Mouse (Mus musculus): ENCODE measurements around the gene Wnt9a. TPM values are rescaled to one million over a fixed set of nuclear protein-coding genes. Genes with fewer than 3 reads are reported as not detected.

Wnt9a gene
- total and polyA plus RNA-seq, 2 experiments from 2014 or later, result 2.8 to 4.0 TPM

- DNase-seq (ENCODE audit: low spot score) (no peak), ATAC-seq (ENCODE audit: insufficient read depth, low read depth) (no peak)
- Histone ChIP-seq H3K9ac (replicated peaks; ENCODE audit: low read depth, low read length) (no peak overlapping the region), H3K9me3 (replicated peaks; ENCODE audit: control insufficient read depth, low read length) (no peaks in the 10 kb centered on the region), H3K27me3 (ENCODE audit: control insufficient read depth, insufficient read depth, low read length) (peaks cover 75% of the 10 kb centered on the region), H3K27ac (ENCODE audit: low read depth) (no peak overlapping the region), H3K4me3 (ENCODE audit: low read depth, low read length) (no peak overlapping the region), H3K36me3 (replicated peaks; ENCODE audit: control insufficient read depth, insufficient read depth, low read length) (no peaks in the 10 kb centered on the region), H3K4me2 (ENCODE audit: low read depth, low read length) (no peak overlapping the region), H3K4me1 (ENCODE audit: control insufficient read depth, insufficient read depth) (0 out of 2 replicates have a peak, but pooled peaks cover 10% of the 10 kb centered on the region)
- 50% methylated on average over 5 of the region's 5 CpGs for WGBS
- TF ChIP-seq CTCF (IDR thresholded peaks at IDR 0.05; ENCODE audit: low read depth) (no peak), EP300 (IDR thresholded peaks at IDR 0.05; ENCODE audit: low read depth) (no peak)
Observed at GRCm38 (mm10) chr11:59282111-59282510, 24.6 kb upstream of the Wnt9a start.

GRCm38 (mm10) chr11:59282933-59283332 lies 23.8 kb upstream of the Wnt9a start:
- Histone ChIP-seq H3K36me3 (replicated peaks; ENCODE audit: control insufficient read depth, insufficient read depth, low read length) (no peaks in the 10 kb centered on the region), H3K9me3 (replicated peaks; ENCODE audit: control insufficient read depth, low read length) (no peaks in the 10 kb centered on the region), H3K27ac (ENCODE audit: low read depth) (no peak overlapping the region), H3K4me3 (ENCODE audit: low read depth, low read length) (no peak overlapping the region), H3K4me2 (ENCODE audit: low read depth, low read length) (peak overlapping the region; percentile 23; the same call in 1 of the 2 replicates), H3K9ac (replicated peaks; ENCODE audit: low read depth, low read length) (no peak overlapping the region), H3K4me1 (ENCODE audit: control insufficient read depth, insufficient read depth) (0 out of 2 replicates have a peak, but pooled peaks cover 10% of the 10 kb centered on the region), H3K27me3 (ENCODE audit: control insufficient read depth, insufficient read depth, low read length) (peaks cover 78% of the 10 kb centered on the region)
- WGBS, result 26% methylated on average over 10 of the region's 10 CpGs
- ATAC-seq (ENCODE audit: insufficient read depth, low read depth) (peak; percentile 88), DNase-seq (ENCODE audit: low spot score) (peak; percentile 88)
- no peak for TF ChIP-seq CTCF (IDR thresholded peaks at IDR 0.05; ENCODE audit: low read depth)
- no peak for TF ChIP-seq EP300 (IDR thresholded peaks at IDR 0.05; ENCODE audit: low read depth)

- H3K4me3 ChIP-seq (ENCODE audit: low read depth, low read length), result no peak overlapping the region
- 0 out of 2 replicates have a peak, but pooled peaks cover 10% of the 10 kb centered on the region for H3K4me1 ChIP-seq (ENCODE audit: control insufficient read depth, insufficient read depth)
- no peak for ATAC-seq (ENCODE audit: insufficient read depth, low read depth)
- H3K9me3 ChIP-seq (replicated peaks; ENCODE audit: control insufficient read depth, low read length), result no peaks in the 10 kb centered on the region
- no peak for TF ChIP-seq CTCF (IDR thresholded peaks at IDR 0.05; ENCODE audit: low read depth)
- TF ChIP-seq EP300 (IDR thresholded peaks at IDR 0.05; ENCODE audit: low read depth), result no peak
- H3K36me3 ChIP-seq (replicated peaks; ENCODE audit: control insufficient read depth, insufficient read depth, low read length), result no peaks in the 10 kb centered on the region
- peaks cover 84% of the 10 kb centered on the region for H3K27me3 ChIP-seq (ENCODE audit: control insufficient read depth, insufficient read depth, low read length)
- no peak for DNase-seq (ENCODE audit: low spot score)
- no peak overlapping the region for H3K27ac ChIP-seq (ENCODE audit: low read depth)
- WGBS, result 11% methylated on average over 14 of the region's 14 CpGs
- no peak overlapping the region for H3K9ac ChIP-seq (replicated peaks; ENCODE audit: low read depth, low read length)
- no peak overlapping the region for H3K4me2 ChIP-seq (ENCODE audit: low read depth, low read length)
Observed at GRCm38 (mm10) chr11:59284146-59284545, 22.6 kb upstream of the Wnt9a start.

GRCm38 (mm10) chr11:59289706-59290105 lies 17.0 kb upstream of the Wnt9a start:
- TF ChIP-seq CTCF (IDR thresholded peaks at IDR 0.05; ENCODE audit: low read depth), result no peak
- H3K4me1 ChIP-seq (ENCODE audit: control insufficient read depth, insufficient read depth), result no peaks in the 10 kb centered on the region
- no peak overlapping the region for H3K4me2 ChIP-seq (ENCODE audit: low read depth, low read length)
- no peak overlapping the region for H3K9ac ChIP-seq (replicated peaks; ENCODE audit: low read depth, low read length)
- DNase-seq (ENCODE audit: low spot score), result no peak
- peaks cover 90% of the 10 kb centered on the region for H3K27me3 ChIP-seq (ENCODE audit: control insufficient read depth, insufficient read depth, low read length)
- H3K36me3 ChIP-seq (replicated peaks; ENCODE audit: control insufficient read depth, insufficient read depth, low read length), result no peaks in the 10 kb centered on the region
- H3K27ac ChIP-seq (ENCODE audit: low read depth), result no peak overlapping the region
- 1% methylated on average over 25 of the region's 25 CpGs for WGBS
- no peak overlapping the region for H3K4me3 ChIP-seq (ENCODE audit: low read depth, low read length)
- ATAC-seq (ENCODE audit: insufficient read depth, low read depth), result no peak
- H3K9me3 ChIP-seq (replicated peaks; ENCODE audit: control insufficient read depth, low read length), result no peaks in the 10 kb centered on the region

- no peak for ATAC-seq (ENCODE audit: insufficient read depth, low read depth)
- peaks cover 82% of the 10 kb centered on the region for H3K27me3 ChIP-seq (ENCODE audit: control insufficient read depth, insufficient read depth, low read length)
- TF ChIP-seq EP300 (IDR thresholded peaks at IDR 0.05; ENCODE audit: low read depth) (no peak), CTCF (IDR thresholded peaks at IDR 0.05; ENCODE audit: low read depth) (no peak)
Observed at GRCm38 (mm10) chr11:59290702-59291303, 15.9 kb upstream of the Wnt9a start, which contains the start of gene Wnt3a. Gene Wnt3a (minus strand): TSS chr11:59290752.

GRCm38 (mm10) chr11:59293616-59294015 lies 13.1 kb upstream of the Wnt9a start:
- Histone ChIP-seq H3K4me2 (ENCODE audit: low read depth, low read length) (no peak overlapping the region), H3K4me1 (ENCODE audit: control insufficient read depth, insufficient read depth) (no peaks in the 10 kb centered on the region), H3K9me3 (replicated peaks; ENCODE audit: control insufficient read depth, low read length) (no peaks in the 10 kb centered on the region), H3K9ac (replicated peaks; ENCODE audit: low read depth, low read length) (no peak overlapping the region), H3K27me3 (ENCODE audit: control insufficient read depth, insufficient read depth, low read length) (peaks cover 82% of the 10 kb centered on the region), H3K36me3 (replicated peaks; ENCODE audit: control insufficient read depth, insufficient read depth, low read length) (no peaks in the 10 kb centered on the region), H3K4me3 (ENCODE audit: low read depth, low read length) (no peak overlapping the region), H3K27ac (ENCODE audit: low read depth) (no peak overlapping the region)
- 22% methylated on average over 7 of the region's 7 CpGs for WGBS
- TF ChIP-seq CTCF (IDR thresholded peaks at IDR 0.05; ENCODE audit: low read depth), result peak; percentile 66
- TF ChIP-seq EP300 (IDR thresholded peaks at IDR 0.05; ENCODE audit: low read depth), result no peak
- no peak for ATAC-seq (ENCODE audit: insufficient read depth, low read depth)
- peak; percentile 37 for DNase-seq (ENCODE audit: low spot score)

More at GRCm38 (mm10) chr11:59290702-59291303, 15.9 kb upstream of the Wnt9a start, which contains the start of gene Wnt3a:
- no peak within 1 kb of the TSS for H3K9ac ChIP-seq (replicated peaks; ENCODE audit: low read depth, low read length)
- WGBS, result under 1% methylated on average over 41 of the region's 60 CpGs
- DNase-seq (ENCODE audit: low spot score), result no peak
- no peak within 1 kb of the TSS for H3K27ac ChIP-seq (ENCODE audit: low read depth)
- H3K4me1 ChIP-seq (ENCODE audit: control insufficient read depth, insufficient read depth), result no peaks in the 10 kb centered on the region
- H3K9me3 ChIP-seq (replicated peaks; ENCODE audit: control insufficient read depth, low read length), result no peaks in the 10 kb centered on the region
- peak within 1 kb of the TSS; percentile 28; the same call in 1 of the 2 replicates for H3K4me2 ChIP-seq (ENCODE audit: low read depth, low read length)
- peak within 1 kb of the TSS; percentile 30; the same call in 1 of the 2 replicates for H3K4me3 ChIP-seq (ENCODE audit: low read depth, low read length)
- no peaks in the 10 kb centered on the region for H3K36me3 ChIP-seq (replicated peaks; ENCODE audit: control insufficient read depth, insufficient read depth, low read length)

All from heart, postnatal 0 days (tissue).